Mouse (Mus musculus) MEL-GATA-1-ER (cell line): ENCODE results near the gene Cpsf6.

ENCODE experiments used
- DNase-seq: peaks from one replicate; pipeline ENCODE4 v3.0.0-alpha.2; 2012; ENCODE audit warnings: low read depth; ENCODE audit errors: extremely low read depth

The Cpsf6 gene

DNA sequence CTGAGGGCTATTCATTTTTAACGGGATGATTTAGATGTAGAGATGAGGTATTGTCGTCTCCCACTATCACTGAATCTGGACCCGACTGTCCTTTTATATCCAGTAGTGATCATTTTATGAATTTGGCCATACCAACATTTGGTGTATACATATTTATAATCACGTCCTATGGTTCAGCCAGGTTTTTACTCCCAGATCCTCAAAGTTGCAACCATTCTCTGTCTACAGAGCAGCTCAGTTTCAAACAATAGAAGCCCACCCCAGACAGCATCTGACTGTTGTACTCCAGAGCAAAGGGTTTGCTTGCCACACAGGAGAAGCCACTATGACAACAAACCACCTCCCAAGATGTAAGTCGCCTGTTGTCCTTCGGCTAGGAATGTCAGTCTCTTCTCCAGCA, 7.2 kb upstream of the Cpsf6 start:
- no peak for DNase-seq

DNA sequence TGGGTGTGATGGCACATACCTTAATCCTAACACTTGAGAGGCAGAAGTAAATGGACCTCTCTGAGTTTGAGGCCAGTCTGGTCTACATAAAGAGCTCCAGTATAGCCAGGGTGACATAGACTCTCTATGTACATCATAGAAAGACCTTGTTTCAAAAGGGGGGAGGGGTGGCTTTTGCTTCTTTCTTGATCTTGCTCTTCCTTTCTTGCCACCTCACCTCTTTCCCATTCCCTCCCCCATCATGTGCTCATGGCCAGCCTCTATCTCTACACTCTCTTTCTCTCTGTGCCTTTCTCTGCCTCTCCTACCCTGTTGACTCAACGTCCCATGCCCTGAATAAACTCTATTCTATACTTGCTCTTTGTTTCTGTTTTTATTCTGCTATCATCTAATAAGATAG, 6.4 kb upstream of the Cpsf6 start:
- DNase-seq: no peak

DNA sequence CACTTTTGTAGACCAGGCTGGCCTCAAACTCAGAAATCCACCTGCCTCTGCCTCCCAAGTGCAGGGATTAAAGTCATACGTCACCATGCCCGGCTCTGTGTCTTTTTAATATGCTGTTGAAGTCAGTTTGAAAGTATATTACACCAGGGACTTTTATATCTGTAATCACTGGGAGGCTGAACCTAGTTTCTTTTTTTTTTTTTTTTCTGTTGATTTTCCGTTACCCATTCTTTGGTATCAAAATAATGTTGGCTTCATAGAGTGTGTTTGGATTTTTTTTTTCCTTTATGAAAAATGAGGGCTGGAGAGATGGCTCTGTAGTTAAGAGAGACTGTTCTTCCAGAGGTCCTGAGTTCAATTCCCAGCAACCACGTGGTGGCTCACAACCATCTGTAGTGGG, 5.6 kb upstream of the Cpsf6 start:
- DNase-seq: no peak

DNA sequence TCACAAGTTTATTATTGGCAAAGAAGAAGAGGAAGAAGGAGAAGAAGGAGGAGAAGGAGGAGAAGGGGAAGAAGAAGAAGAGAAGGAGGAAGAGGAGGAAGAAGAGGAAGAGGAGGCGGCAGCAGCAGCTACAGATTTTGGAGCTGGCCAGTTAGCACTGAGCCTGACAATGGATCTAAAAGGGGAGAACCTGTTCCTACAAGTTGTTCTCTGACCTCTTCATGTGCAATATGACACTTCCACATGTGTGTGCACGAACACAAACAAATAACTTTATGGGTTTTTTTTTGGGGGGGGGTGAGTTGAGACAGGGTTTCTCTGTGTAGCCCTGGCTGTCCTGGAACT, 5.2 kb upstream of the Cpsf6 start:
- no peak for DNase-seq

DNA sequence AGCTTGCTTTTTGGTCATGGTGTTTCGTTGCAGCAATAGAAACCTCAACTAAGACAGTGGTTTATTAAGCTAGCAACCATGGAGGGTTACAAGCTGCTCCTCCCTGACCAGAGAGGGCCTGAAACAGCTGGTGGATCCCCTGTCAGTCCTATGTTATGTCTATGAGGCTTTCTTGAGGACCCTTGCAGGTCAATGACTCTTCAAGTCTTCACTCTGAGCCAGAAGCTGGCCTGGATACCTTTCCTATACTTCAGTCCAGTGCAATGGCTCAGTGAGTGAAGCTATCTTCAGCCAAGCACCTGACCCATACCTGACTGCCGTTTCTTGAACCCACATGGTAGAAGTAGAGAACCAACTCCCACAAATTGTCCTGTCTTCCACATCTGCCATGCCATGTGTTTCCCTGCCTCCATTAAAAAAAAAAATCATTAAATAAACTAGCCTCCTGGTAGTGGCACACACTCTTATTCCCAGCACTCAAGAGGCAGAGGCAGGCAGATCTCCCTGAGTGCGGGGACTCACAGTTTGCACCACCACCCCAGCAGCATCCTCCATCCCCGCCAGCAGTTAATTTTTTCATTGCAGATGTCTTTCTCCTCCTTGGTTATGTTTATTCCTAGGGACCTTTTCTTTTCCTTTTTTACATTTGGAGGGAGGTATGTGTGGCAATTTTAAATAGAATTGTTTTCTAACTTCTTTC, 4.7 kb upstream of the Cpsf6 start:
- no peak for DNase-seq

DNA sequence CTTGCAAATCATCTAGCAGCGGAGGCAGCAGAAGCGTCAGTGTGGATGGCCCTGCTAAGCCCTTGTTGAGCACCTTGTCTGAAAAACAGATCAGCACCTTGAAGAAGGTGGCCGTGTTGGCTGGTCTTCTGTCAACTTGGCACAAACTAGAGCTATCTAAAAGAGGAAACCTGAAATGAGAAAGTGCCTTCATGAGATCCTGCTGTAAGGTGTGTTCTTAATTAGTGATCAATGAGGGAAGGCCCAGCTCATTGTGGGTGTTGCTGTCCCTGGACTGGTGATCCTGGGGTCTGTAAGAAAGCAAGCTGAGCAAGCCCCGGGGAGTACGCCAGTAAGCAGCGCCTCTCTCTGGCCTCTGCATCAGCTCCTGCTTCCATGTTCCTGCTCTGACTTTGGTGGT, 4.1 kb upstream of the Cpsf6 start:
- DNase-seq: no peak

DNA sequence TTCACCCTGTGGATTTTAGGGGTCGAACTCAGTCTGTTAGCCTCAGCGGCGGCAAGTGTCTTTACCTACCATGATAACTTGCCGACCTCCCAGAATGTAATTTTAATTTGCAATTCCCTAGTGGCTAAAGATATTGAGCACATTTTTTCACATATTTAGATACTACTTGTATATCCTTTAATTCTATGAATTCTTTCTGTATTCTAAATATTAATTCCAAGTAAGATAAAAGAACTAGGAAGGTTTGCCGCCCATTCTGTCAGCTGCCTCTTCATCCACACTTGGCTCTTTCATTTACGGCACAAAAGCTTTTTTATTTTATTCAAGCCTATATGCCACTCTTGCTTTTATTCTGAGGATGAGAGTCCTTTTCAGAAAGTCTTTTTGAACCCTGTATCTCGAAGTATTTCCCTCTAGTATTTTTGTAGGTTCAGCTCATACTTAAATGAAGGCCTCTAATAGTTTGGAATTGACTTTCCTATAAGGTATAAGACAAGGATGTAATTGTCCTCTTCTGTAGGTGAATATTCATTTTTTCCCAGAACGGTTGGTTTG, 3.3 kb upstream of the Cpsf6 start:
- no peak for DNase-seq

DNA sequence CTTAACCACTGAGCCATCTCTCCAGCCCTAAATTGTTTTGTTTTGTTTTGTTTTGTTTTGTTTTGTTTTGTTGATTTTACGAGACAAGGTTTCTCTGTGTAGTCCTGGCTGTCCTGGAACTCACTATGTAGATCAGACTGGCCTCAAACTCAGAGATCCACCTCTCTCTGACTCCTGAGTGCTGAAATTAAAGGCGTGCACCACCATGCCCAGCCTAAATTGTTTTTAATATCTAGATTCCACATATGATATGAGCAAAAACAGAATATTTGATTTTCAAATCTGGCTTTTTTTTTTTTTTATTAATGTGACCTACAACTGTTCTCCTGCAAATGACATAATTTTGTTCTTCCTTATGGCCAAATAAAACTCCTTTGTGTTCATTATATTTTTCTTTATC, 2.3 kb upstream of the Cpsf6 start:
- no peak for DNase-seq

DNA sequence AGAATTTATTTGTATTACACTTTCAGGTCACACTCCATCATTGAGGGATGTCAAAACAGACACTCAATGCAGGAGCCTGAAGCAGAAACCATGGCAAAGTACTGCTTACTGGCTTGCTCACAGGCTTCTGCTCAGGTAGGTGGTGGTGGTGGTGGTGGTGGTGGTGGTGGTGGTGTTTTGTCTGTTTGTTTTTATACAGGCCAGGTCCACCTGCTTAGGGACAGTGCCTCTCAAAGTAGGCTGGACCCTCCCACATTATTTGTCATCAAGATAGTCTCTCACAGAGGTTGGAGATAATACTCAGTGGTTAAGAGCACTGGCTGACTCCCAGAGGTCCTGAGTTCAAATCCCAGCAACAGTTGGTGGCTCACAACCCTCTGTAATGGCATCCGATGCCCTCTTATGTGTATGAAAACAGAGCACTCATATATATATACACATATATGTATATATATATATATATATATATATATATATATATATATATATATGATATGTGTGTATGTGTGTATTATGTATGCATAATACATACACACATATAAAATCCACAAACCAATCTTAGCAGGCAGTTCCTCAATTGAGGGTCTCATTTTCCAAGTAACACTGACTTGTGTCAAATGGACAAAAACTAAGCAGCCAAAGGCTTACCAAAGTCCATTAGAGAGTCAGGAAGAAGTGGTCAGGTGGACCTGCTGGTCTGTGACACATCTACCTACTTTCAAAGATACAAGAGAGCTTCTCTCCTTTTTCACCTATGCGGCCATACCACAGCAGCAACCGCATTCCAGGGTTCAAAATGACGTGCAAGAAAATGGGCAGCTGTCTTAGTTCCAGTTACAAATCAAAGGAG, 1.1 kb upstream of the Cpsf6 start:
- no peak for DNase-seq

DNA sequence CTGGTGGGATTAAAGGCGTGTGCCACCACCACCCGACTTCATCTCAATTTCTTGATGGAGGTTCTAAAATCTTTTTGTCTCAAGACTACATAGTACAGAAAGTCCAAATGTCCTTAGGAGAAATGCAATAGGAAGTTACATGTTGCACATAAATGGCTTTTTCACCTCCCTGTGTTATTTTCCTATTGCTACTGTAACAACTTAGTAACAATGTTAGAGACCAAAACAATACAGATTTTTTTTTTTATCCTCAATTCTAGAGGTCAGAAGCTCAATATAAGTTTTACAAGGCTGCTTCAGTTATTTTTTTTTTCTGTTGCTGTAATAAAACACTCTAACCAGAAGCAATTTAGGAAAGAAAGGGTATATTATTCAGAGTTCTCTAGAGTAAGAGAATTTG, 374 bp downstream of the Cpsf6 start:
- no peak for DNase-seq

DNA sequence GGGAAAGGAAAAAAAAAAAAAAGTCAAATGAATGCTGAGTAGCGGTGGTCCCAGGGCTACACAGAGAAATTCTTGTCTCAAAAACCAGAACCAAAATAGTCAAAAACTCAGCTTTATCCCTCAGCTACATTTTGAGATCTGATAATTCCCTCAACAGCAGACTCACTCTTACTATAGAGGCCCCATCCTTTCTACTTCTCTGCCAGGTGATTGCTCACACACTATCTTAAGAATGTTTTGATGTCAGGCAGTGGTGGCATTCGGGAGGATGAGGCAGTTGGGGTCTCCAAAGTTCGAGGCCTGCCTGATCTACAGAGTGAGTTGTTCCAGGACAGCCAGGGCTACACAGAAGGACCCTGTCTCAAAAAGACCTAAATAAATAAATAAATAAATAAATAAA, 1.2 kb downstream of the Cpsf6 start:
- no peak for DNase-seq

DNA sequence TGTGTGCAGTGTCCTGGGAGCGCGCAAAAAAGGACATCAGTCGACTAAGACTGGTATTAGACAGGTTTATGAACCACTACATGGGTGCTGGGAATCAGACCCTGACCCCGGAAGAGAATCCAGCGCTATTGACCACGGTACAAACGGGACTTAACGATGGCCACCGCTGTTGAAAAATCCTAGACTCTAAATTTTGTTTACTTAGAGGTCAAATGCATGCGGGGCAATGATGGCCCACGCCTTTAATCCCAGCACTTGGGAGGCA, 1.6 kb downstream of the Cpsf6 start:
- DNase-seq: no peak

DNA sequence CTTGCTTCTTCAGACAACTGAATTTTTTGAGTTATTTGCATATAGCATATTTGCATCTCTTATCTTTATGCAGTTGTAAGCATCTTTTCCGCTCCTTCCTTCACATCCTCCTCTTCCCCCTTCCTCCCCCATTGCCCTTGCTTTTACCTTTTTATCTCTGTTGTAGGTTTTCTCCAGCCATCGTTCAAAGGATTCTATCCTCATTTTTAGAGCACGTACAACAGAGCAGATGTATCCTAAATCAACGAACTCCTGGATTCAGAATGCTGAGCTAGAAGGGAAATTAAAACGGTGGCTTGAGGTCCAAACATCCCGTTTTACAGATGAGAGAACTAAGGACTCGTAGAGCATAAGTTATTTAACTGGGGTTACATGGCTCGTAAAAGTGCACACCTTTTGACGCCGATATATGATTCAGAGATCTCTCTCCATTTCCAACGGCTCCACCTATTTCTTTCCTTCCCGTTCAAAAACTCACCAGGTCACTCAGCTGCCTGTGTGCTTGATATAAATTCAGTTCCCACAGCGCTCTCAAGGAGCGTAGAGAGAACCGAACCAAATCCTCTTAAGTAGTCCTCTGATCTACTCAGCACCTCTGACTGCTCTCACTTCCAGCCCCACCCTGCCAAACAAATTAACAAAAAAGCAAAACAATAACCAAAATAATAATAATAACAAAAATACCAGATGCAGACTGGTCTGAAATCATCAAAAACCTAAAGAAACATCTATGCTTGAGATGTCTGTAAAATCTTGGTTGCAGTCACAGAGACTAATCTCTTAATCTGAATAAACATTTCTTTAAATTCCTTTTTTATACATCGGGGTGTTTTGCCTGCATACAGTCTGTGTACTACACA, 2.2 kb downstream of the Cpsf6 start:
- peak; percentile 55 for DNase-seq

DNA sequence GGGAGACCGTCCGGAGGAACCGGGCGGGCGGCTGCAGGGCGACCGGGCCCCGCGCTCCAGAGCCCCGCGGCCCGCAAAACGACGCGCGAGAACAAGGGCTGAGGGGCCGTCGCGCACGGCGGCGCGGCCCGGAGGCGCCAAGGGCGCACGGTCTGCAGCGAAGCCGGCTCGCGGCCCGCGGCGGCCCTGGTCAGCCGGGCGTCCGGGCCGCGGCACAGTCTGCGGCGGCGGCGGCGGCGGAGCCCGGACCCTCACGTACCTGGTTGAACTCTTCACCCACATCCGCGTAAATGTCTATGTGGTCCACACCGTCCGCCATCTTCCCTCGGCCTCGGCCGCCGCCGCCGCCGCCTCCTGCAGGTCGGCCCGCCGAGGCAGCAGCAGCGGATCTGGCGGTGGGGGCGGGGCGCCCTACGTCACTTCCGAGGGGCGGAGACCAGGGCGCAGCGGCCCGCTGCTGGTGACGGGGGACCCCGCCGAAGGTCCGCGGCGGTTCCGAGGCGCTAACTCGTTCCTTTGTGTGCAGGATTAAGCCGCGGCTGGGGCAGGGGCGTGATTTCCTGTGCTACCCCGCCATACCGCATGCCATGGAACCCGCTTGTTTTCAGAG, 3.1 kb downstream of the Cpsf6 start:
- DNase-seq: peak; percentile 60

DNA sequence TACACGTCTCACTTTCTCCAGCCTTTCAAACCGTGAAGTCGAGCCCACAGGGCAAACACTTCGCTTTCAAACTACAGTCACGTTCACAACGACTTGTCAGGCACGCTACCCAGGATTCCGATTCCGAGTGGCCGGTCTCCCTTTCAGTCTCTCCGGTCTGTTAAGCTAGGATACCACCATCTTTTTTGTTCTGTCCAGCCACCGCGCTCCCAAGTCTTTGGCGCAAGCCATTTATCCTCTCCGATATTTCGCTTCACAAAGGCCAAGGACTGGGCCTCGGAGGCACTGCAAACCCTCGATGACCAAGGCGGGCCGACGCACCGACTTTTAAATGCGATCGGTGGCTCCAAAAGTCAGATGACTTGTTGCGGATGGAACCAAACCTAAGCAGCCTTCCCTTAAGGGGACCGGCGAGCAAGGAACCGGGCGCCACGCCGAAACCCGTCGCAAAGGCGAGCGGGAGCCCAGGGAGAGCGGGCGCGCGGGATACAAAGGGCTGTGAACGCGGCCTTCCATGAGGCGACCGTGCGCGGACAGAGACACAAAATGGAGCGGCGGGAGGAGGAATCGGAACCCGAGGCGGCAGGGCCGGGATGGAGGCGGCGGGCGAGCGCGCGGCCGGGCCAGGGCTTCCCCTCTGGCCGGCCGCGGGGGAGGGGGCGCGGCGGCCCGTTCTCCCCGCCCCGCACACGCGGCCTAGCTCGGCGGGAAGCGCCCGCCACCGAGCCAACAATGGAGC, 3.8 kb downstream of the Cpsf6 start:
- peak; percentile 16 for DNase-seq

DNA sequence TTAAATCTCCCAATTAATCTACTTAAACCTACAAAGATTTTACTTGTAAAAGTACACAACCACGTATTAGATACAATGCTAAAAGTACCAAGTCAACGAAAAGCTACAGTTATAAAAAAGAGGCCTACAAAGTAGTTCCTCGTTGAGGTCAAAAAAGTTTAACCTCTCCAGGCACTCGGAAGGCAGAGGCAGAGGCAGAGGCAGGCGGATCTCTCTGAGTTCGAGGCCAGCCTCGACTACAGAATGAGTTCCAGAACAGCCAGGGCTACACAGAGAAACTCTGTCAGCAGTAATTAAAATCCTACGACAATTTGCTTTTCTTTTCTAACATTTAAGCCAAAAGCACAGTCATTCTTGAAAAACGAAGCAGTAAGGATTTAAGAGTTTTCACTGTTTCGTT, 4.7 kb downstream of the Cpsf6 start:
- DNase-seq: peak; percentile 23

DNA sequence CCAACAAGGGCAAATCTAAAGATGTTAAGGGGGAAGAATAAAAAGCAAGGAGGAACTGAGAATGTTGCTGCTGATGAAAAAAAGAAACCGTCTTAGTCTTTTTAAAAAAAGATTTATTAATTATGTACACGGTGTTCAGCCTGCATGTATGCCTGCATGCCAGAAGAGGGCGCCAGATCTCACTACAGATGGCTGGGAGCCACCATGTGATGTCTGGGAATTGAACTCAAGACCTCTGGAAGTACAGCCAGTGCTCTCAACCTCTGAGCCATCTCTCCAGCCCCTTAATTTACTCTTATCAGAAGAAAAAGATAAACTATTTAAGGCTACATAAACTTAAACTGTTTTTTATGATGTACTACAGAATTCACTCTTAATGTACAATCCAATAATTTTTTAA, 16.7 kb downstream of the Cpsf6 start:
- DNase-seq: peak; percentile 38

DNA sequence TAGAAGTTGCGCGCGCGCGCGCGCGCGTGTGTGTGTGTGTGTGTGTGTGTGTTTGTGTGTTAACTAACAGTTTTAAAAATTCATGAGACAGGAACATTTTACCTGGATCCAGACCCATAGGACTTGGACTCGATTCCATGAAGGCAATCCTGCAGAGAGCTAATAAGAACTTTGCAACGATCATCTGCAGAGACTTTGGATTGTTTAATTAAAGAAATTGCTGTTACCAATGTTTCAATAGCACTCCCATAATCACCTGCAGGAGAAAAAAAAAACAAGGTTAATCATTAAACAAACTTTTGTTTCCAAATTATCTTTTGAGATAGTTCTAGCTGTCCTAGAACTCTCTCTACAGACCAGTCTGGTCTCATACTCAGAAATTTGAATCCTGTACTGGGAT, 20.9 kb downstream of the Cpsf6 start:
- no peak for DNase-seq

DNA sequence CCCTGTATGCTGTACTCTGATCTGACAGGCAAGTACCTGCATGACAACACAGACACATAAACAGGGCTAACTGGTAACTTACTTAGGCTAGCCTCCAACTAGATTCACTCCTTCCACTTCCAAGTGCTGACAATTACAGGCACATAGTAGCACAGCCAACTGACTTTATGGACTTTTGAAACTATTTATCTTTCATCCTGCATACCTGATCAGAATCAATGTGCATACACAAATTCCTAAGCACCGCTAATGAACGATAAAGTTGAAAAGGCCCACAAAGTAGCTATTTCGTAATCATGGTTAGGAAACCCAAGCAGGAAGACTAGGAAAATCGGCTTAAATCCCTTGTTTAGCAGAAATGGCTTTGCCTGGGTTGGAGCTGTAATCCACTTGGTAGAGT, 36.8 kb downstream of the Cpsf6 start:
- DNase-seq: no peak

DNA sequence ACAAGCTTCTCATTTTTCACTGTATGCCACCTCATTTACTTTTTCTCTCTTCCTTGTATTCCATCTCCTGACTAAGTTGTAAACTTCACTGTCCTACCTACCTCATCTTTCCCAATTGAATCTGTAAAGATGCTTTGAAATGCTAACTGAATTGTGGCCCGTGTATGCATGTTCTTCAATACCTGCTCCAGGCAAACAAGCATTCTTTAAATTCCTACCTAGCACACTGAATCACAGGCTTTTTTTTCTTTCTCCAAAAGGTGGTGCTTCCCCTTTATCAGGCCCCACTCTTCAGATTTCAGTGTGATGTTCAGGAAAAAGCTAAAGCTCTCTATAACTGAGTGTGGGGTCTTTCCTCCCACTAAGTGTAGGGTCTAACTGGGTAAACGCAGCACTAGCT, 37.4 kb downstream of the Cpsf6 start:
- no peak for DNase-seq

DNA sequence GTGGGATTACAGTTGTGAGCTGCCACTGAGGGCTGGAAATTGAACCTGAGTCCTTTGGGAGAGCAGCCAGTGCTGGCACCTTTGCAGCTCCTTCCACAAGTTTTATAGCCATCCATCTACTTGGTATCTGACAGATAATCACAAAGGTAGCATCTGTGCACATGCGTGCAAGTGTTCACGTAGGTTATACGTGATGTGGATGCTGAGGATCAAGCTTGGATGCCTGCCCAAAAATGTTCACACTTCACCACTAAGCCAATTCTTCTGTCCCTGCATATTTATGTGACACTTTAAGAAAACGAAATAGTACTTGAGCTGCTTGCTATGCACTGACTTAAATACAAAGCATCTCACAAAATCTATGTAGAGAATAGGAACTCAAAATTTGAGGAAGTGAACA, 38.8 kb downstream of the Cpsf6 start:
- DNase-seq: no peak
